Comparison of ENCODE assay signal across 8 mouse cellular contexts in genomic region chr7:28418096-28418670, GRCm38 (mm10). TPM values are rescaled to one million over a fixed set of nuclear protein-coding genes. Genes with fewer than 3 reads are reported as not detected.
DNase-seq lines count a peak whose midpoint lies in the region; ATAC-seq and TF ChIP-seq lines count a peak whose summit lies in the region.

No protein-coding gene starts in this region.

- no peak overlapping the region for H3K9ac ChIP-seq in limb, embryonic 14.5 days (ENCODE audit: low read depth, low read length, severe bottlenecking)
- no peak overlapping the region for H3K9ac ChIP-seq in stomach, embryonic 16.5 days (ENCODE audit: low read length)

- 0 out of 2 replicates have a peak, but pooled peaks have one; percentile 15 for ATAC-seq in limb, embryonic 14.5 days (ENCODE audit: low FRiP score, low read depth)
- ATAC-seq in stomach, embryonic 16.5 days (ENCODE audit: insufficient read depth, low FRiP score): peak; percentile 64; the same call in 1 of the 2 replicates

- WGBS in limb, embryonic 14.5 days: 78% methylated on average over 8 of the region's 8 CpGs
- WGBS in limb, embryonic 10.5 days: 90% methylated on average over 8 of the region's 8 CpGs
- WGBS in kidney, adult 2 months: 39% methylated on average over 8 of the region's 8 CpGs
- WGBS in stomach, embryonic 16.5 days: 57% methylated on average over 8 of the region's 8 CpGs

- no peaks in the 10 kb centered on the region for H3K9me3 ChIP-seq in limb, embryonic 14.5 days (ENCODE audit: control insufficient read depth, low read length)
- no peaks in the 10 kb centered on the region for H3K9me3 ChIP-seq in limb, embryonic 10.5 days (replicated peaks)
- no peaks in the 10 kb centered on the region for H3K9me3 ChIP-seq in stomach, embryonic 16.5 days (replicated peaks; ENCODE audit: control insufficient read depth, low read length)

- H3K4me3 ChIP-seq in limb, embryonic 14.5 days (replicated peaks; ENCODE audit: low read length): no peak overlapping the region
- H3K4me3 ChIP-seq in limb, embryonic 10.5 days: no peak overlapping the region
- no peak overlapping the region for H3K4me3 ChIP-seq in brown adipose tissue, adult 24 weeks (ENCODE audit: insufficient read depth, low read depth, low read length)
- no peak overlapping the region for H3K4me3 ChIP-seq in kidney, adult 2 months (ENCODE audit: insufficient read depth, low read depth, low read length)
- H3K4me3 ChIP-seq in stomach, embryonic 16.5 days (replicated peaks; ENCODE audit: low read length): no peak overlapping the region

- H3K4me1 ChIP-seq in limb, embryonic 14.5 days (ENCODE audit: control insufficient read depth, insufficient read depth, low read length): no peaks in the 10 kb centered on the region
- H3K4me1 ChIP-seq in limb, embryonic 10.5 days: no peaks in the 10 kb centered on the region
- no peaks in the 10 kb centered on the region for H3K4me1 ChIP-seq in brown adipose tissue, adult 24 weeks (ENCODE audit: control insufficient read depth, insufficient read depth, insufficient read length, low read length)
- H3K4me1 ChIP-seq in kidney, adult 2 months (ENCODE audit: control insufficient read depth, insufficient read depth, low read length): 0 out of 2 replicates have a peak, but pooled peaks cover 4% of the 10 kb centered on the region
- H3K4me1 ChIP-seq in stomach, embryonic 16.5 days (ENCODE audit: control insufficient read depth, insufficient read depth, low read length): no peaks in the 10 kb centered on the region

- TF ChIP-seq CTCF in kidney, adult 2 months (conservative IDR thresholded peaks at IDR 0.05; ENCODE audit: insufficient read depth, insufficient read length, low read depth, low read length): no peak

- H3K36me3 ChIP-seq in limb, embryonic 14.5 days (ENCODE audit: control insufficient read depth, insufficient read depth, low read length): peaks cover 93% of the 10 kb centered on the region
- H3K36me3 ChIP-seq in limb, embryonic 10.5 days: peaks cover 99% of the 10 kb centered on the region
- H3K36me3 ChIP-seq in kidney, adult 2 months (ENCODE audit: control insufficient read depth, insufficient read depth, low read length): no peaks in the 10 kb centered on the region; the same call in 1 of the 2 replicates
- H3K36me3 ChIP-seq in stomach, embryonic 16.5 days (ENCODE audit: control insufficient read depth, insufficient read depth, low read length): peaks cover 34% of the 10 kb centered on the region

- no peak overlapping the region for H3K4me2 ChIP-seq in limb, embryonic 14.5 days (replicated peaks; ENCODE audit: low read depth, low read length, severe bottlenecking)
- H3K4me2 ChIP-seq in stomach, embryonic 16.5 days (ENCODE audit: low read depth, low read length): no peak overlapping the region

- peak; percentile 35 for DNase-seq in limb, embryonic 14.5 days (ENCODE audit: low spot score)
- DNase-seq in limb, embryonic 10.5 days (ENCODE audit: low spot score): no peak
- DNase-seq in kidney, adult 2 months: peak; percentile 87
- DNase-seq in T-cell, adult 2 months (ENCODE audit: low spot score): no peak
- DNase-seq in spleen, postnatal 4 days (ENCODE audit: low spot score in 2 of 2): no peak
- no peak for DNase-seq in cerebellum, adult 9-10 months

- TF ChIP-seq POLR2A in limb, embryonic 14.5 days (IDR thresholded peaks at IDR 0.05; ENCODE audit: borderline replicate concordance, extremely low read depth, insufficient read depth, insufficient read length): no peak
- TF ChIP-seq POLR2A in kidney, adult 2 months (IDR thresholded peaks at IDR 0.05; ENCODE audit: low read depth, low read length): no peak

- no peak overlapping the region for H3K27ac ChIP-seq in limb, embryonic 14.5 days (replicated peaks; ENCODE audit: low read depth, low read length)
- H3K27ac ChIP-seq in limb, embryonic 10.5 days: no peak overlapping the region
- H3K27ac ChIP-seq in brown adipose tissue, adult 24 weeks (replicated peaks; ENCODE audit: low read depth, low read length): 0 out of 2 replicates have a peak overlapping the region, but pooled peaks have one; percentile 28
- H3K27ac ChIP-seq in kidney, adult 2 months (ENCODE audit: insufficient read depth, low read depth, low read length): peak overlapping the region; percentile 62
- no peak overlapping the region for H3K27ac ChIP-seq in stomach, embryonic 16.5 days (ENCODE audit: low read length)

- H3K27me3 ChIP-seq in limb, embryonic 14.5 days (ENCODE audit: control insufficient read depth, insufficient read depth, low read length): no peaks in the 10 kb centered on the region
- no peaks in the 10 kb centered on the region for H3K27me3 ChIP-seq in limb, embryonic 10.5 days (ENCODE audit: low read depth, poor library complexity, severe bottlenecking)
- no peaks in the 10 kb centered on the region for H3K27me3 ChIP-seq in kidney, adult 2 months (replicated peaks; ENCODE audit: control insufficient read depth, insufficient read depth, low read length)
- H3K27me3 ChIP-seq in stomach, embryonic 16.5 days (ENCODE audit: control insufficient read depth, insufficient read depth, low read length): no peaks in the 10 kb centered on the region

RNA-seq across cellular contexts. Expression of gene Gmfg, which starts 19.1 kb away (rescaled TPM):
- polyA plus RNA-seq in limb, embryonic 14.5 days (2012; rRNA removed): 7.0 and 12.7 TPM in 2 replicates
- polyA plus RNA-seq in limb, embryonic 14.5 days (2014; fragmentation: Nextera tagmentation; extraction: Ambion mirVana): 15.7 and 19.4 TPM in 2 replicates
- 6.8 and 7.7 TPM in 2 replicates for polyA plus RNA-seq in limb, embryonic 10.5 days (2016; fragmentation: Nextera tagmentation; extraction: Ambion mirVana)
- polyA plus RNA-seq in brown adipose tissue, adult 24 weeks (2012; ENCODE audit: insufficient read depth, insufficient read length, missing spikeins): 7.1 and 9.6 TPM in 2 replicates
- polyA plus RNA-seq in kidney, adult 2 months (2012; rRNA removed): 8.4 and 14.5 TPM in 2 replicates
- polyA plus RNA-seq in stomach, embryonic 16.5 days (2015; fragmentation: Nextera tagmentation; extraction: Ambion mirVana): 17.7 and 19.2 TPM in 2 replicates

RNA-seq across cellular contexts. Expression of gene Paf1, which starts 25.4 kb away (rescaled TPM):
- polyA plus RNA-seq in limb, embryonic 14.5 days (2012; rRNA removed): 97.8 and 102 TPM in 2 replicates
- polyA plus RNA-seq in limb, embryonic 14.5 days (2014; fragmentation: Nextera tagmentation; extraction: Ambion mirVana): 54.2 and 63.1 TPM in 2 replicates
- polyA plus RNA-seq in limb, embryonic 10.5 days (2016; fragmentation: Nextera tagmentation; extraction: Ambion mirVana): 81.3 and 91.5 TPM in 2 replicates
- 50.4 and 62.6 TPM in 2 replicates for polyA plus RNA-seq in brown adipose tissue, adult 24 weeks (2012; ENCODE audit: insufficient read depth, insufficient read length, missing spikeins)
- polyA plus RNA-seq in kidney, adult 2 months (2012; rRNA removed): 72.6 and 78.4 TPM in 2 replicates
- 84.3 and 88.5 TPM in 2 replicates for polyA plus RNA-seq in stomach, embryonic 16.5 days (2015; fragmentation: Nextera tagmentation; extraction: Ambion mirVana)

RNA-seq across cellular contexts. Expression of gene Med29, which starts 25.7 kb away (rescaled TPM):
- 47.5 and 61.6 TPM in 2 replicates for polyA plus RNA-seq in limb, embryonic 14.5 days (2012; rRNA removed)
- 46.6 and 49.9 TPM in 2 replicates for polyA plus RNA-seq in limb, embryonic 14.5 days (2014; fragmentation: Nextera tagmentation; extraction: Ambion mirVana)
- 65.1 and 67.0 TPM in 2 replicates for polyA plus RNA-seq in limb, embryonic 10.5 days (2016; fragmentation: Nextera tagmentation; extraction: Ambion mirVana)
- polyA plus RNA-seq in brown adipose tissue, adult 24 weeks (2012; ENCODE audit: insufficient read depth, insufficient read length, missing spikeins): 18.4 and 20.2 TPM in 2 replicates
- polyA plus RNA-seq in kidney, adult 2 months (2012; rRNA removed): 71.9 and 72.1 TPM in 2 replicates
- 38.7 and 41.2 TPM in 2 replicates for polyA plus RNA-seq in stomach, embryonic 16.5 days (2015; fragmentation: Nextera tagmentation; extraction: Ambion mirVana)

RNA-seq across cellular contexts. Expression of gene Lrfn1, which starts 33.6 kb away (rescaled TPM):
- polyA plus RNA-seq in limb, embryonic 14.5 days (2012; rRNA removed): 18.7 and 31.8 TPM in 2 replicates
- 5.9 and 7.6 TPM in 2 replicates for polyA plus RNA-seq in limb, embryonic 14.5 days (2014; fragmentation: Nextera tagmentation; extraction: Ambion mirVana)
- 4.1 and 5.0 TPM in 2 replicates for polyA plus RNA-seq in limb, embryonic 10.5 days (2016; fragmentation: Nextera tagmentation; extraction: Ambion mirVana)
- 0.38 TPM in 1 of 2 replicates, not detected in the other for polyA plus RNA-seq in brown adipose tissue, adult 24 weeks (2012; ENCODE audit: insufficient read depth, insufficient read length, missing spikeins)
- polyA plus RNA-seq in kidney, adult 2 months (2012; rRNA removed): 2.5 and 3.1 TPM in 2 replicates
- polyA plus RNA-seq in stomach, embryonic 16.5 days (2015; fragmentation: Nextera tagmentation; extraction: Ambion mirVana): 1.0 and 1.7 TPM in 2 replicates

RNA-seq across cellular contexts. Expression of gene Zfp36, which starts 38.1 kb away (rescaled TPM):
- 12.3 and 19.0 TPM in 2 replicates for polyA plus RNA-seq in limb, embryonic 14.5 days (2012; rRNA removed)
- 16.0 TPM in 2 replicates for polyA plus RNA-seq in limb, embryonic 14.5 days (2014; fragmentation: Nextera tagmentation; extraction: Ambion mirVana)
- polyA plus RNA-seq in limb, embryonic 10.5 days (2016; fragmentation: Nextera tagmentation; extraction: Ambion mirVana): 7.5 and 7.9 TPM in 2 replicates
- polyA plus RNA-seq in brown adipose tissue, adult 24 weeks (2012; ENCODE audit: insufficient read depth, insufficient read length, missing spikeins): 25.1 and 70.2 TPM in 2 replicates
- polyA plus RNA-seq in kidney, adult 2 months (2012; rRNA removed): 24.6 and 25.5 TPM in 2 replicates
- 26.1 and 35.1 TPM in 2 replicates for polyA plus RNA-seq in stomach, embryonic 16.5 days (2015; fragmentation: Nextera tagmentation; extraction: Ambion mirVana)

Comparison
In these comparisons a context has a peak if more than half of its experiments do, and no peak if none do; other contexts are left out.
1. DNase-seq: peak in limb, embryonic 14.5 days (single experiment) and kidney, adult 2 months (single experiment); none in limb, embryonic 10.5 days (single experiment), T-cell, adult 2 months (single experiment), spleen, postnatal 4 days (0 of 2) and cerebellum, adult 9-10 months (single experiment).
2. H3K27ac ChIP-seq: peak in brown adipose tissue, adult 24 weeks (single experiment) and kidney, adult 2 months (single experiment); none in limb, embryonic 14.5 days (single experiment), limb, embryonic 10.5 days (single experiment) and stomach, embryonic 16.5 days (single experiment).